Mouse (Mus musculus): Measurements from ENCODE around the gene Cpa5.

DNA sequence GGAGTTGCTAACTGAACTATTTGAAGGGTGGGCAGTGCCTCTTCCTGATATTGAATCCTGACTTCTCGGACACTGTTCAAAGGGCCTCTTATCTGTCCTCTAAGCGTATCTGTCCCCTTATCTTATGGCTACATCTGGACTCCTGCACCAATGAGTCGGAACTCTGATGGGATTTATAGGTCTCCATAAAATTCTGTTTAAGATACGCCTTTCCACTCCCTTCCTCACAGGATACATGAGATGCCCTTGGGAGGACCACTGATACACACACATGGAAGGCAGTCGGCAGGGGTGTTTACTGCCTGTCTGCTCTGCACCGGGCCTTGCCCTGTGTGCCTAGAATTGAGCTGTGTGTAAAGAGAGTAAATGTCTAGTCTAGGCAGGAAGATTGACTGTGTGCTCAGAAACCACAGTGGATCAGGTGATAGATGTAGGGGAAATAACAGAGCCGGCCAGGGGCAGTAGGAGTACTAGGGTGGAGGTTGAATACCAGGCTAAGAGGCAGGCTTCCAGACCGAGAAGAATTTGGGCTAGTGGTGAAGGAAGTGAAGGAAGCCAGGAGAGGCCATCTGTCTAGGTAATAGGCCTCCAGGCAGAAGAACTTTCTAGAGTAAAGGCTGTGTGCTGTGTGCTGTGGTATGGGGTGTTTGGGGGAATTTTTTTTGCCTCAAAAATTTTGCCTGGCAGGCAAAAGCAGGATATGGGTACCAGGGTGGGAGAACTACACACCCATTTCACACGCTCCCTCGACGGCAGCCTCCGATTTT, 33.1 kb downstream of the Cpa5 start:
- TF ChIP-seq CTCF (IDR thresholded peaks at IDR 0.05; ENCODE audit: insufficient read depth, low read length) (no peak), POLR2A (IDR thresholded peaks at IDR 0.05; ENCODE audit: borderline replicate concordance, extremely low read depth, low read depth, low read length) (no peak)
